Mouse (Mus musculus) WW6 (cell line): ENCODE measurements around the gene Gpsm1.

Experiments
- DNase-seq: peaks from one replicate; pipeline ENCODE4 v3.0.0-alpha.2; 2013; ENCODE audit warnings: low read depth, low spot score

The Gpsm1 gene

DNA sequence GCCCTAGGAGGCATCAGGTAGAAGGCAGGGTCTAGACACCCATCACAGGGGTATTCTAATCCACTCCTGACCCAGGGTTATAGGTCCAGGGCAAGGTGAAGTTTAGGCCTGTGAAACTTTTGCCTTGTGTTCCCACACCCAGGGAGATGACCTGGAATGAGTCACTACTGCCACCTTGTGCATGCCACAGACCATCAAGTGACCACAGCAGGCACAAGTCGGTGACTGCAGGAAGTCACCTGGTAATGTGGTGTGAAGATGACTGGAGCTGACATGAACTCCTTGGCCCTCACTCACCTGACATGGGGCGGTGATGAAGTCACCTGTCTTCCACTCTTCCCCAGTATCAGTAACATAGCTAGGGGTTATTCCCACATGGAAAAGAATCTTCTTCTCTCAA lies 2.5 kb upstream of the Gpsm1 start:
- no peak for DNase-seq

DNA sequence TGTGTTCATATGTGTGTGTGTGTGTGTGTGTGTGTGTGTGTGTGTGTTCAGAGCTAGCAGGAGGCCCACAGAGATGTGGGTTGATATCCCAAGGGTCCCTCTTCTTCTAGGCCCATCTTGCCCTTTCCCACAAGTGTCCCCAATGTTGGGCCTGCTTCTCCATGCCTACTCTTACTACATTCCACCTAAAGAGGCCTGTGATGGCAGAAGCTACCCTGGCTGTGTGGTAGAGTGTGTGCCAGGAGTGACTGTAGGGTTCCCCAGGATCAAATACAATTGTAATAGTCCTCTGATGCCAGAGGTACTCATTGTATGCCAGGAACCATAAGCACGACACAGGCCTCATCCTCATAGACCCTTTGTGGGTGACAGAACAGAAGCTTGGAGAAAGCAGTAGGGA lies 1.9 kb upstream of the Gpsm1 start:
- DNase-seq = no peak

DNA sequence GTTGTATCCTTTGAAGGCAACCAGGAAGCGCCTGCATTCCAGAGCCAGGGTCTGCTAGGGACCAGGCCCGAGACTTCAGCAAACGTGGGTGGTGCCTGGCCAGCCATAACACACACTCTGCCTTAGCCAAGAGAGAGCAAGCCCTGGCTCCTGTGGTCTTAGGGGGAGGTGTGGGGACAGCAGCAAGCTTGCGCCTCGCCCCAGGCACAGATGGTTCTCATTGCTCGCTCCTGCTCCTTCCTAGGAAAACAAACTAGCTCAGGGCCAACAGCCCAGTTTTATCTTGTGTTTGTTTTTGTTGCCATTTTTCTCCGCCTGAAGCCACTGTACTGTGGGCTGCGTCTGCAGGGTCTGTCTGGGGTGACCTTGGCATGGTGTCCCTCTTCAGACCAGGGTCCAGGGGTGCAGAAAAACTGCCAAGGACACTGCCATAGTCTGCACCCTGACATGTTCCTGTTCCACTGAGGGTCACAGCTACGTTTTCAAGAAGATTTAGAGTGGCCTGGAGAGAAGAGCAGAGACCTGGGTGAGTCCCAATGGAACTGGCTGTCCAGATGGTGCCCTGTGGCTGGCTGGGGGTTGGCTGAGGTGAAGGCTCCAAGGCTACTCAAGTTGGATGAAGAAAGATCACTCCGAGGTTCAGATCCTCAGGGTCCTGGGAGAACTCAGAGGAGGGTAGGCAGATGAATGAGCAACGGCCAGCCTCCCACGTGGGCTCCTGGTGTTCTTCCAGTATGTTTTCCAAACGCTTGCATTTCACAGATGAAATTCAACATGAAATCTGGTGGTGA lies 839 bp upstream of the Gpsm1 start:
- no peak for DNase-seq

DNA sequence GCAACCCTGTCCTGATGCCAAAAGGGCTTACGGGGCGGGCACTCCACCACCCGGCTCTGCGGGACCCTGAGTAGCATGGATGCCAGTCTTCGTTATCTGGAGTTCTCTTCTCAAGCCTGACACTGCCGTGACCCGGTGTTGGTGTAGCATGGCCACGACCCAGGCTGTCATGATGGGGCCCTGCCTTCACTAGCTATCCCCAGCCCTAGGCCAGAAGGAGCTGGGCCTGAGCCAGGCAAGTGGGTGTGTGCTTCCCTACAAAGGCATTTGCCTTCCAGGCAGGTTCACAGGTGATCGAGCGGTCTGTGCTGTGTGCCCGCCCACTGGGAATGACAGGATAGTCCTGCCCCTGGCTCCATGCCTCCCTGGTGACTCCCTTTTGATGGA lies 603 bp downstream of the Gpsm1 start:
- no peak for DNase-seq

DNA sequence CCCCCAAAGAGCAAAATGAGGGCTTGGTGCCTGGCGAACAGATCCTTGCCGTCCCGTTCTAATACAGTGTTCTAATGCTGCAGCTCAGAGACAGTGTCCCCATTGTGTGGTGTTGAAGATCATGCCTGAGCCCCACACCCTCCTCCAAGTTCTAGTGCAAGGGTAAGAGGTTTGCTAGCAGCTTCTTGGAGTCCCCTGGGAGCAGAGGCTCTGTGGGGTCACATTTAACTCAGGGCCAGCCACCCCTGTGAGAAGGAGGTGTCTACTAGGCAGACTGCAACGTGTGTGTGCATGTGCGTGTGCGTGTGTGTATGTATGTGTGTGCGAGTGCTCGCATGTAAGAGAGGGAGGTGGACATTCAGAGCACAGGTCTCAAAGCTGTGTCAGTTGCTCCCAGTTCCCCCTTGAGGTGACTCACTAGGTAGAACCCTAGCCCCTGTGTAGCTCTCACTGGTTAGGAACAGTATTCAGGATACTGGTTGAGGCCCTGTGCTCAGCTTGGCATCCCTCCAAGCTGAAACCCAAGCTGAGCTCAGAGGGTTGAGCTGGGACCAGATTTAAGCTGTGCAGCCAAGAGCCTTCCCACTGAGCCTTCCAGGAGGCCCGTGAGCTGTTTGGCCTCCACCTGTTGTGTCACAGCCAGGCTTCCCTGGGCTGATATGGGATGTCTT lies 1.4 kb downstream of the Gpsm1 start:
- DNase-seq = no peak

DNA sequence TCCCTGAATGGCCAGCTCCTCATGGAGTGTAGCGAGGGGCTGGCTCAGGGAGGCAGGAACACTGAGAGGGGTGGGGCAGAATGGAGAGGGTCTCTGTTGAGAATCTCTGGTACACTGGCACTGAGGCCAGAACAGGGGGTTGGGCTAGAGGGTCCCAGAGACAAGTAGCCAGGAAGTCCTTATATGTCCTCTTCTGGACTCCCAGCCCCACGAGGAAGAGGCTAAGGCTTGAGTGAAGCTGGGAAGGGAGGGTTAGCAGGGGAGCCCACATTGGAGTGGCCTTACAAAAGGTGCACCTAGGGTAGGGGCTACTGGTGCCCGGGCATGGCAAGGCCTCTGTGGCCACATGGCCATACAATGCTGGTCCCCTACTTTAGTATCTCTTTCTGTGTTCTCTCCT lies 2.1 kb downstream of the Gpsm1 start:
- DNase-seq = no peak

DNA sequence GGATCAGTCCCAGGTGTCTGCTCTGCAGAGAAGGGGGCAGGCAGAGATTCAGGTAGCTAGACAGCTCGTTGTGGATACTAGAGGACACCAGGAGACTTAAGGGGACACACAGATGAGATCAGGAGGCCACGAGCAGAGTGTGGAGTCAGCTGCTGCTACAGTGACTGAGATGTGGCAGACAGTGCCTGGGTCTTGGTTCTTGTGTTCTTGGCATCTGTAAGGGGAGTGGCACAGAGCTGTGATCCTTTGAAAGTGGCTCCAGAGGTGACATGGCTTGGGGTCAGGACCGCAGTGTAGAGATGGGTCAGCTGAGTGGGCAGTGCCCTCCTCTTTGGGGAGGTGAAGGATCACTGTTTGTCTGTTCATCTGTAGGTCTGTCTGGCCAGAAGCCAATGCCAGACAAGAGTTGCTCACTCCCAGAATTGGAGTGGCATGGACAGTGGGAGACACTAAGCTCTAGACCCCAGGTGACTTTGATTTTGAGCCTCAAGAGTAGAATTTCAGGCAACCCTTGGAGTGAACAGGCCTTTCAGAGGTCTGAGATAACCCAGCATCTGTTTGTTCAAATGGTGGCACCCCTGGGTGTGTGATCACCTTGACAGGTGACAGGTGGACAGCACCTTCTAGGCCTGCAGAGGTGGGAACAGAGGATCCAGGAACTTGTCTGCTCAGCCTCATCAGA lies 2.8 kb downstream of the Gpsm1 start:
- no peak for DNase-seq

DNA sequence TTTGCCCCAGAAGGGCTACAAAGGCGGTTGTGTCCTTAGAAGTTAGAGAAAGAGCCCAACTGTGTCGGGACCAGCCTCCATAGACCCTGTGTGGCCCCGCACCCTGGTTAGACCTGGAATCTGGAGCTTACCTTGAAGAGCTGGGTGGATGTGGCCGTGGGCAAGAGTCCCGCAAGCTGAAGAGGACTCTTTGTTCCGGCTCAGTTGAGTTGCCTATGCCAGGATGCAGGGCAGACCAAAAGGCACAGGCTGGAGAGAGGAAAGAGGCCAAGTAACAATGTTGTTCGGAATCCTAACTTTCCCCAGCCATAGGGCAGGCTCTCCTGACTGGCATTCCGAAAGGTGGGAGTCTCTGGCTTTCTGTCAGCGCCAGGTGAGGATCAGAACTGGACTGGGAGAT lies 3.8 kb downstream of the Gpsm1 start:
- no peak for DNase-seq

DNA sequence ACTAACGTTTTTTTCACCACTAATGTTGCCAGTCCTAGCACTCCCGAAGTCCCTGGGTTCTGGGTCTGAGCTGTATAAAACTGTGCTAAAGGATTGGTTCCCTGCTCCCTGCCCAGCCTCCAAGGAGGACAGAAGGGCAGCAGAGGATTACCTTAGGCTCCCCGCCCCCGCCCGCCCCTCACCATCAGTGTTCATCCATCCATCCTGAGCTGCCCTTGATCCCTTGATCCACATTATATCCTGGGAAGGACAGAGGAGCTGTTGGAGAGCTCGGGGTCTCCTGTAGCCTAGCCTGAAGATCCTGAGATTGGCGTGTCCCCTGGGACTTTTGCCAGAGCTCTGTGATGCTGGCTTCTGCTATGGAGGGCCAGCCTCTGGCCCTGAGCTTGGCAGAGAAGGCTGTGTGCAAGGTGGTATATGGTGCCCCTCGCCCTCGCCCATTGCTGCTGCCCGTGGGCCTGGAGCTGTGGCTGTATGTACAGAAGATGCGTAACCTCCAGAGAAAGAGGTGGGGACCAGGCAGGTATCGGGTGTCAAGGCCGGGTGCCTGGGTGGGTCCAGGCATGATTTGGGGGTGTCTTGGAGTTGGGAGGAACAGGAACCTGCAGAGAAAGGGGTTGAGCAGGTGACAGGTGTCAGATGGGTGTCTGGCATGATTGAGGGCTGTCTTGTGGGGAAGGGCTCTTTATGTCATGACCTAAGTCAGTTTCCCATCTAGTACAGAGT lies 4.4 kb downstream of the Gpsm1 start:
- no peak for DNase-seq

DNA sequence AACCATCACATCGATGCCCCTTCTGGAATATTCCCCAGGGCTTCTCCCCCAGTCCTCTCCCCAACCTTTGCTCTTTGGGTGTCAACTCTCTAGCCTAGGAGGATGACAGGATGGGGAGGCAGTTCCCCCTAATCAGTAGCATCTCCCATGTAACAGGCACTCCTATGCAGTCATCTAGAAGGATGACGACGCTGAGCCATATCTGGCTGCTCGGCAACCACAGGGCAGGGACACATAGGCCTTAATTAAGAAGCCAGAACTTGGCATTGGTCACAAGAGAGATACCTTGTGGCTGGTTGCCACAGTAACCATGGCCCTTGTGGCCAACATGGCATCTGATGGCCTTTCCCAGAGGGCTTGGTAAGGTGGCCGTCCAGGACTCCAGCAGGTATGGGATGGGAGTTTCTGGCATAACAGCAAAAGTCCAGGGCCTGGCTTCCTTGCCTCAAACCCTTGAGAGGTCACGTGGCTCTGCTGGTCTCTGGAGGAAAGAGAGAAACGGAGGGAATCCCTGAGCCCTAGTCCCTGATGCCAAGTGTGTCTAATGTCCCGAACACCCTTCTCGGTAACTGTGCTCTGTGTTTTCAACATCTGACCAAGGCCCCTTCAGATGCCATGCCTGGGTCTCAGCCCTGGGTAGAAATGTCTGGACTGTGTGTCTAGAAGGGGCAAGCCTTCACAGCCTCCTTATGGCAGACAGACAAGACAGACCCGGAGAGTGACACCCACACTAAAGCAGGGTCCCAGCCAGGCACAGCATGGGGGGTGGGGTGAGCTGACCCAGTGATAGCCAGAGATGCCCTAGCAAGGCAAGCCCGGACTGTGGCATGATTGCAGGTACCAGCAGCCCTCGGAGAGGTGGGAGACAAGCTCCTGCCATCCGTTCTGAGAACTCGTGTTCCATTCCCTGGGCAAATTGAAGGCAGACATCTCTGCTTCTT lies 5.2 kb downstream of the Gpsm1 start:
- DNase-seq = no peak

DNA sequence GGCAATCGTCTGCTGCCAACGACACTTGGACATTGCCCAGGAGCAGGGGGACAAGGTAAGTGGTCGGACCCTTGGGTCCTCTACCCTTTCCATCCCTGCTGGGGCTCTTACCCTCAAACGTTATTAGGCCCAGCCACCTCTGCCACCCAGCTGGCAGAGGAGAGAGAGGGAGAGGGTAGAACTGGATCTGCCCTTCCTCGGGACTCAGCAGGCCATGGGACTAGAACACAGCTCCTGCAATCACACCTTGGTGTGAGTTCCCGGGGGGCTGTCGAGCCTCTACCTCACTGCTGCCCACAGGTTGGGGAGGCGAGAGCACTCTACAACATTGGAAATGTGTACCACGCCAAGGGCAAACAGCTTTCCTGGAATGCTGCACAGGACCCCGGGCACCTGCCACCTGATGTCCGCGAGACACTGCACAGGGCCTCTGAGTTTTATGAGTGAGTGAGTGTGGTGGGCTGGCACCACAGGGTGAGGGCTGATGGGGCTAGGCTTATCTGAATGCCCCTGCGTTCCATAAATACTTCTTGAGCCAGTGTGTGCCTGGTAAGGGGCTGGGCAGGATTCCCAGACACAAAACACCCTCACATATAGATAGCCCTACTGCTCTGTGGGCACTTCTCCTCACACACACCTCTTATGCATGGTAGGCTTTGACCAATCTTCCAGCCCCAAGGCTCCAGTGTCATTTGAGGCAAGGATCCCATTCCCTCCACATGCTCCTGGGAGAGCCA lies 8.4 kb downstream of the Gpsm1 start:
- no peak for DNase-seq

DNA sequence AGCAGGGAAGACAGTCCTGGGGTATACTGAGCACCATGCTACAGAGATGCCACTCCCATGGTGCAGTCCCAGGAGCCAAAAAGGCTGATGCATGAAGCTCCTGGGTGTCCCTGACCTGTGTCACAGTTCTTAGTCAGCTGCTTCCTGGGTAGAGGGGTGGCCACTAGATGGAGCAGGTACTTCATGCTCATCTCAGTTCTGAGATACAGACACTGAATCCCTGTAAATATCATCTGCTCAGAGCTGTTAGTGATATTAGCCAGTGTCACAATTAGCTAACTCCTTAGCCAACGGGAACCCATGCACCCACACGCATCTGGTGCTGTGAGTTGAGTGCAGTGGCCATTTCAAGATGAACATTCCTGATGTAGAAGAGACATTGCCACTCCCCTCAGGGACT lies 9.6 kb downstream of the Gpsm1 start:
- DNase-seq = no peak

DNA sequence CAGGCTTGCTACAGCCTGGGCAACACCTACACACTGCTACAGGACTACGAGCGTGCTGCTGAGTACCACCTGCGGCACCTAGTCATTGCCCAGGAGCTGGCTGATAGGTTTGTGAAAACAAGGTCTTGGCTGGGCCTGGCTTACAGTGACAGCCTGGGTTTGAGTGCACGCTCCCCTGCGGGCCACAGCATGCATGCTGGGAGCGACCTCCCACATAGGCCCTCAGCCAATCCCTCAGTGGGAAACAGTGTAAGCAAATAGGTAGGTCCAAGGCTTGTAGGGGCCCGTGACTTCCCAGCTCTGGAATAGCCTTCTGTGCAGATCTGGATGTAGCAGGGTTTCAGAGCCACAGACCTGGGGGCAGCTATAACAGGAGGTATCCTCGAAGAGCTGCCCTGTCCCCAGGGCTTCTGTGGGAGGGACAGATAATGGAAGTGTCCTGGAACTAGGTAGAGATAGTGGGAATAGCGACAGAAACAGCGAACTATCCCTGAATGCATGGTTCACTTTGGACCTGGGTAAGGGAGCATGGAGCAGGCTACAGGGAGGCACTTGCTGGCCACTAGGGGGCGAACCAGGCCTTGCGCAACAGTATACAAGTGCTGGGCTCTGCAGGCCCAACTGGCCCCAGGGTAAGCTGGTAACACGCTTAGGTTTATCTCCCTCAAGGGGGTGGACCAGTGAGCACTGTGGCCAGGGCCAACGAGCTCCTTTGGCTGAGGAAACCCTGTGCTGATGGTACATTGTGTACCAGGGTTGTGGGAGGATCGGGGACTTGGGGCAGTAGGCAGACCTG lies 10.3 kb downstream of the Gpsm1 start:
- no peak for DNase-seq

DNA sequence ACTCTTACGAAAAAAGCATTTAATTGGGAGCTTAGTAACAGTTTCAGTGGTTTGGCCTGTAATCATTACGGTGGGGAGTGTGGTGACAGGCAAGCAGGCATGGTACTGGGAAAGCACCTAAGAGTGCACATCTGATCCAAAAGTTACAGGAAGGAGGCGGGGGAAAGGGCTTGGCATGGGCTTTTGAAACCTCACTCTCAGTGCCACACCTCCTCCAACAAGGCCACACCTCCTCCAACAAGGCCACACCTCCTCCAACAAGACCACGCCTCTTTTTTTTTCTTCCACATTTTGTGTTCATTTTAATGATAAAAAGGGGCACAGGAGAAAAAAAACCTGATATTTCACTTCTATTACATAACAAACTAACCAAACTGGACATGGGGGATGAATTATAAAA lies 12.5 kb downstream of the Gpsm1 start:
- no peak for DNase-seq

DNA sequence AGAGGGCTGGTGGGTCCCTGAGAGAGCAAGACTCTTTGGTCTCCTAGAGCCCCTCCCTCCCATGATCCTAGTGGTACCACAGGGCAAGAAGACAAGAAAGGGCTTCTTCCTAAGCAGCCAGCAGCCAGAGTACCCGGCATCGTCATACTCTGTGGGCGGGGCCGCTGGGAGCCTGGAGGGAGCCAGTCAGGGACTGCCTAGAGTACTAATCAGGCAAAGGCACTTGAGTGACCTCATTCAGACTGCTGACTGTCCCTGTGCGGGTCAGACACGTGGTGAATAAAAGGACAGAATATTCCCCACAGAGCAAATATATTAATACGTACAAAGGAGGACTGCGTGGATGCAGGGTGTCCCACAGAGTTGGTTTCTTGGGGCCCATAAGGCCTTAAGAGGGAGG lies 14.1 kb downstream of the Gpsm1 start:
- no peak for DNase-seq

DNA sequence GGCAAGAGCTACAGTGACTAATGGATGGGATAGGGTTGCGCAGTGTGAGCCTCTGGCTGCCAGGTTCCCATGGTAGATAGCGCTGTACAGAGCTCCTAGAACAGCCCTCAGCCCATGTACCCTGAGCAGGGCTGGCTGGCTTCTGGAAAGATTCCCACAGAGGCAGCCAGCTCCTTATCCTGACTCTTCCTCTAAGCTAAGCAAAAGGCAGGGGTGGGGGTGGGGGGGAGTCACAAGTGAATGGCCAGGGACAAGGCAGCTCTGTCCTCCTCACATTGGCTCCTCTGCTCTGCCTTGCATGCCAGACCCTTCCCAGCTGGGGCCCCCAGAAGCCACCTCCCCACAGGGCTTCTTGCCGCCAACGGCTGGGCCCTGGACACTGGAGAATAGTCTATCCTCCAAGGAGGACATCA lies 14.7 kb downstream of the Gpsm1 start:
- no peak for DNase-seq

DNA sequence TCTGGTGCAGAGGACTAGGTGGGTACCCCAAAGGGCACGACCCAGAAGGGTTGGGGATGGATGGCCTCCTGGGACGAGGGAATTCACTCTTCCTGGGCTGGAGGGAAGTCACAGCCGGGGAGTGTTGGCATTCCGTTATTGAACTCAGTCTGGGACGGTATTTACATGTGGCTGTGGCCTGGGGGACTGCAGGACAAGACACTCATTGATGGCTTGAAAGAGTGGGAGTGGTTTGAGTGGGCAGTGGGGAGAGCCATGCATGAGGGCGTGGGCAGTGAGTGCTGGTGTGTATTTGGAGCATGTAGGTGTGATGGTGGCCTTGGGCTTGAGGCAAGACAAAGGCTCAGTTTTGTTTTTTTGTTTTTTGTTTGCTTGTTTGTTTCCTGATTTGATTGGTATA lies 15.4 kb downstream of the Gpsm1 start:
- no peak for DNase-seq

DNA sequence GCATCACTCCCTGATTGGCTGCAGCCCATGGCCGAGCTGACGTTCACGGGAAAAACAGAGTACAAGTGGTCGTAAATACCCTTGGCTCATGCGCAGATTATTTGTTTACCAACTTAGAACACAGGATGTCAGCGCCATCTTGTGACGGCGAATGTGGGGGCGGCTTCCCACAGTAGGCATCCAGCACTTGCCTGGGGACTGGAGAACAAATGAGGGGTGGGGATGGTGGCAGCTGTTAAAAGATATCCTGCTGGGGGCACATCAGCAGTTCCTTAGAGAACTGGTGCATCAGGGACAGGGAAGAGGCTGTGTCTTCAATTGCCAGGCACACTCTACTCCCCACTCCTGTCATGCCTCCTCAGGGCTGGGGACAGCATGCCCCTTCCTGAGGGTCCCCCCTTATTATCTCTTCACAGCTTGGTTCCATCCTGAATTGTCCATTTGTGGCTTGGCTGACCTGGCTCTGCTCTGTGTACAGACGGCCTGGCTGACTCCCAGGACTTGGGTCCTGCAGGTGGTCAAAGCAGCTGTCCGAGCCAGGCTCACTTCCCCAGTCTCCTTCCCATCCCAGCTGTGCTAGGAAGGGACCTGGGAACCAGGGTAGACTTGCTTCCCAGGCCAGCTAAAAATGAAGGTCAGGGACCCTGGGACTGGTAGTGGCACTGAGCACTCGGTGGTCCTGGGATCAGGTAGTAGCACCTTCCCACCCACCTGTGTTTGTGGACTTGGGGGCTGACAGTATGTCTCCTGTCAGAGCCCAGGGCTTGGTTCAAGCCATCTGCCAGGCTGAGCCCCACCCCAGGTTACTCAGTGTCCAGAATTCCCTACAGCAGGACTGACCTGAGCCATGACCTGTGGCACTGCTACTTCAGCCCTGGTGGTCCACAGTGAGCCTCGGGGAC lies 23.2 kb downstream of the Gpsm1 start:
- no peak for DNase-seq

DNA sequence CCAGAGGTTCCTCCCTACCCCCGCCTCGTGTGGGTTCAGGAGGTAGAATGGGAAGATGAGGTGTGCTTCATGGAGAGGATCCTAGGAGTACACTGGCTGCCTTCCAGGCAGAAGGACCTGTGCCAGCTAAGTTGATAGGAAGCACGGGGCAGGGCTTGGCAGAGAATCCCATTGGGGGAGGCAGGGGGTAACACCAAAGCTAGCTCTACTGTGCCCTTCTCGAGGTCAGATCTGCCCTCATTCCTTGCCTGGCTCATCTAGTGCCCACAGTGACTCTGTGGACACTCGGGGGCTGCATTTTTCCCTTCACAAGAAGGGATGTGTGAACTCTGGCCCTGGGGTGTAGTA lies 23.9 kb downstream of the Gpsm1 start:
- DNase-seq = no peak
